Mouse (Mus musculus) midbrain, postnatal 0 days (tissue): ENCODE results near the gene Ckap4. TPM values are rescaled to one million over a fixed set of nuclear protein-coding genes. Genes with fewer than 3 reads are reported as not detected.
A peak's percentile ranks its signal among the peaks of the same experiment; 100 is the strongest.

ENCODE experiments used
- ATAC-seq: fragments of 200-750 bp; cut with Nextera tagmentation; 2 replicates; pipeline ENCODE4 v1.8.0; 2017; ENCODE audit warnings: moderate number of reproducible peaks, mild to moderate bottlenecking, moderate TSS enrichment, moderate library complexity; ENCODE audit not compliant: low FRiP score
- DNase-seq: peaks from one replicate; pipeline ENCODE4 v3.0.0-alpha.2; 2015; ENCODE audit warnings: low spot score
- H3K27ac ChIP-seq: fragments of 300-500 bp; sonication (generic); 2 replicates; pipeline ENCODE4 v1.5.1; 2014; ENCODE audit warnings: low read depth, mild to moderate bottlenecking, low read length, mixed read lengths
- H3K27me3 ChIP-seq: fragments of 300-500 bp; sonication (generic); 2 replicates; pipeline ENCODE4 v1.6.1; 2014; ENCODE audit warnings: low read length, control low read depth, mixed read lengths; ENCODE audit not compliant: insufficient read depth
- H3K36me3 ChIP-seq: fragments of 300-500 bp; sonication (generic); 2 replicates; pipeline ENCODE4 v1.6.1; 2014; ENCODE audit warnings: low read length, control low read depth, mixed read lengths; ENCODE audit not compliant: insufficient read depth
- H3K4me1 ChIP-seq: fragments of 300-500 bp; sonication (generic); 2 replicates; pipeline ENCODE4 v1.6.1; 2014; ENCODE audit warnings: mild to moderate bottlenecking, control low read depth, antibody characterized with exemption, low read length, mixed read lengths; ENCODE audit not compliant: insufficient read depth
- H3K4me2 ChIP-seq: fragments of 300-500 bp; sonication (generic); 2 replicates; pipeline ENCODE4 v1.6.1; 2014; ENCODE audit warnings: low read depth, mild to moderate bottlenecking, low read length, mixed read lengths; ENCODE audit not compliant: poor library complexity, severe bottlenecking
- H3K4me3 ChIP-seq: fragments of 300-500 bp; sonication (generic); 2 replicates; pipeline ENCODE4 v1.5.1; 2014; ENCODE audit warnings: low read depth, mild to moderate bottlenecking, low read length, moderate library complexity
- H3K9ac ChIP-seq: fragments of 300-500 bp; sonication (generic); replicated peaks from 2 replicates; pipeline ENCODE4 v1.6.1; 2014; ENCODE audit warnings: mild to moderate bottlenecking, low read length, moderate library complexity, mixed read lengths; ENCODE audit not compliant: poor library complexity, severe bottlenecking
- H3K9me3 ChIP-seq: fragments of 300-500 bp; sonication (generic); 2 replicates; pipeline ENCODE4 v1.6.1; 2016; ENCODE audit warnings: low read length, control low read depth
- CTCF ChIP-seq: IDR thresholded peaks from 2 replicates; pipeline ENCODE4 v1.5.1; 2016; ENCODE audit warnings: antibody characterized with exemption, mild to moderate bottlenecking
- whole genome bisulfite sequencing: fragments of 180-500 bp; shearing (Covaris S2); extraction: QIAGEN DNeasy Blood & Tissue Kit; methylation state at CpG from one replicate; pipeline ENCODE4 v1.1.7; 2014; 5-methylcytosine and 5-hydroxymethylcytosine counted together
- polyA plus RNA-seq: library from polyadenylated mRNA; unstranded; fragments of >200 nt; fragmentation: Nextera tagmentation; extraction: Ambion mirVana; gene quantifications from 2 replicates; pipeline ENCODE4 v1.2.1, GENCODE M21; 2015
- total RNA-seq: library from RNA; depleted of rRNA; stranded (reverse); fragments of >200 nt; gene quantifications from 2 replicates; pipeline ENCODE4 v1.2.3, GENCODE M21; 2014

Gene Ckap4
- total and polyA plus RNA-seq, 2 experiments from 2014 or later: 52.3 to 52.7 TPM

- H3K36me3 ChIP-seq: no peaks in the 10 kb centered on the region
- ATAC-seq (no peak), DNase-seq (no peak)
- no peak overlapping the region for H3K9ac ChIP-seq
- no peaks in the 10 kb centered on the region for H3K9me3 ChIP-seq
- H3K4me3 ChIP-seq: no peak overlapping the region
- no peaks in the 10 kb centered on the region for H3K27me3 ChIP-seq
- TF ChIP-seq CTCF: peak; percentile 49
- H3K27ac ChIP-seq: no peak overlapping the region
- WGBS: 73% methylated on average over 13 of the region's 13 CpGs
- no peak overlapping the region for H3K4me2 ChIP-seq
- H3K4me1 ChIP-seq: no peaks in the 10 kb centered on the region
Observed at GRCm38 (mm10) chr10:84562567-84563554, 29.0 kb upstream of the Ckap4 start.

DNA sequence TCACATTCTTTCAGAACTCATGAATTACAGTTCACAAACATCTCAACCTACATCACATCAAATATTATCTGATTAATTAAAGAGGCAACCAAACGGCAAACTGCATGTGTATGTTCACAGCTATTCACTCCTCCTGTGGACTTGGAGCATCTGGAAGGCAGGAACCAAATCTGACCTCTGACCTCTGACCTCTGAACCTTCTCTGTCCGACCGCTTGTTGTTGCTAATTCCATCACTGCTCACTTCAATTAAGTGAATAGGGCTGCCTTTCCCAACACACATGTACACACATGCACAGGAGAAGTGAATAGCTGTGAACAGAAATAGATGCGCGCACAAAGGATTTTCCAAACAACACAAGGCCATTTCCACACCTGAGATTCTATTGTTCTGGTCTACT, 28.3 kb upstream of the Ckap4 start:
- Histone ChIP-seq H3K36me3 (no peaks in the 10 kb centered on the region), H3K9ac (no peak overlapping the region), H3K27me3 (no peaks in the 10 kb centered on the region), H3K27ac (no peak overlapping the region), H3K4me1 (no peaks in the 10 kb centered on the region), H3K9me3 (no peaks in the 10 kb centered on the region), H3K4me2 (no peak overlapping the region), H3K4me3 (no peak overlapping the region)
- DNase-seq (no peak), ATAC-seq (no peak)
- TF ChIP-seq CTCF: no peak
- WGBS: 65% methylated on average over 5 of the region's 5 CpGs

GRCm38 (mm10) chr10:84559986-84560385, 26.1 kb upstream of the Ckap4 start:
- no peak for TF ChIP-seq CTCF
- no peaks in the 10 kb centered on the region for H3K4me1 ChIP-seq
- ATAC-seq (no peak), DNase-seq (no peak)
- no peak overlapping the region for H3K27ac ChIP-seq
- WGBS: 93% methylated on average over 4 of the region's 4 CpGs
- H3K9me3 ChIP-seq: no peaks in the 10 kb centered on the region
- H3K4me3 ChIP-seq: no peak overlapping the region
- no peaks in the 10 kb centered on the region for H3K36me3 ChIP-seq
- H3K27me3 ChIP-seq: no peaks in the 10 kb centered on the region
- no peak overlapping the region for H3K4me2 ChIP-seq
- H3K9ac ChIP-seq: no peak overlapping the region

DNA sequence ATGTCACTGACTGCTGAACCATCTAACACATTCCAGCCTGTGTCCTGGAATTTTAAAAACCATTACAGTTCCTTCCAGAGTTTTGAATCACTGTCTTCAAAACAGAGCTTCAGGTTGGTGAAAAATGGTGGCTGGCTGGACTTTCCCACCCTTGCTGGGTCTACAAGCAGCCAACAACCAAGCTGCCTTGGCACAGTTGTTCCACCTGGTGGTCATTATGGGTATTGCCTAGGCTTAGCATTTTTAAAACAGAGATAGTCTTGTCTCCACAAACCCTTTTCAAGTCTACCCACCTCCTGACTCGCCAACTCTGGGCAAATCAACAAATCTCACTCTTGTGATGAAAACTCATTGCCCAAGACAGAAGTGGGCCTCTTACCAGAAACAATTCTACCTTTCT, 24.6 kb upstream of the Ckap4 start:
- 88% methylated on average over 1 of the region's 1 CpGs for WGBS
- no peaks in the 10 kb centered on the region for H3K36me3 ChIP-seq

GRCm38 (mm10) chr10:84556120-84556519, 22.3 kb upstream of the Ckap4 start:
- Histone ChIP-seq H3K9me3 (no peaks in the 10 kb centered on the region), H3K9ac (no peak overlapping the region), H3K27me3 (no peaks in the 10 kb centered on the region), H3K4me2 (no peak overlapping the region), H3K4me3 (no peak overlapping the region), H3K27ac (no peak overlapping the region), H3K4me1 (no peaks in the 10 kb centered on the region), H3K36me3 (no peaks in the 10 kb centered on the region)
- ATAC-seq (no peak), DNase-seq (no peak)
- no peak for TF ChIP-seq CTCF
- WGBS: 63% methylated on average over 2 of the region's 2 CpGs

More for the DNA sequence above, 24.6 kb upstream of the Ckap4 start:
- ATAC-seq: no peak
- Histone ChIP-seq H3K27me3 (no peaks in the 10 kb centered on the region), H3K27ac (no peak overlapping the region), H3K4me1 (no peaks in the 10 kb centered on the region), H3K9me3 (no peaks in the 10 kb centered on the region), H3K4me3 (no peak overlapping the region), H3K4me2 (no peak overlapping the region), H3K9ac (no peak overlapping the region)
- TF ChIP-seq CTCF: peak; percentile 48
- DNase-seq: no peak

- no peaks in the 10 kb centered on the region for H3K4me1 ChIP-seq
- DNase-seq: no peak
- no peak for TF ChIP-seq CTCF
- no peak overlapping the region for H3K9ac ChIP-seq
- no peak overlapping the region for H3K27ac ChIP-seq
- H3K36me3 ChIP-seq: no peaks in the 10 kb centered on the region
- H3K4me2 ChIP-seq: no peak overlapping the region
- H3K9me3 ChIP-seq: no peaks in the 10 kb centered on the region
- H3K4me3 ChIP-seq: no peak overlapping the region
- 34% methylated on average over 6 of the region's 6 CpGs for WGBS
- no peak for ATAC-seq
- no peaks in the 10 kb centered on the region for H3K27me3 ChIP-seq
Observed at GRCm38 (mm10) chr10:84554291-84555009, 20.6 kb upstream of the Ckap4 start.
